Mouse (Mus musculus) lung, adult 10 weeks (tissue): ENCODE results near the gene Hils1. TPM values are rescaled to one million over a fixed set of nuclear protein-coding genes. Genes with fewer than 3 reads are reported as not detected.

Experiments
- polyA plus RNA-seq: library from polyadenylated mRNA; stranded (reverse); fragments of 350-450 nt; fragmentation: Illumina TruSeq; extraction: RNeasy Lipid Tissue Mini Kit (QIAGEN cat#74804); gene quantifications from one replicate; pipeline ENCODE4 v1.2.3, GENCODE M21; 2014; ENCODE audit warnings: low read depth, low replicate concordance; ENCODE audit not compliant: insufficient read depth

Hils1 gene
- not detected for polyA plus RNA-seq

DNA sequence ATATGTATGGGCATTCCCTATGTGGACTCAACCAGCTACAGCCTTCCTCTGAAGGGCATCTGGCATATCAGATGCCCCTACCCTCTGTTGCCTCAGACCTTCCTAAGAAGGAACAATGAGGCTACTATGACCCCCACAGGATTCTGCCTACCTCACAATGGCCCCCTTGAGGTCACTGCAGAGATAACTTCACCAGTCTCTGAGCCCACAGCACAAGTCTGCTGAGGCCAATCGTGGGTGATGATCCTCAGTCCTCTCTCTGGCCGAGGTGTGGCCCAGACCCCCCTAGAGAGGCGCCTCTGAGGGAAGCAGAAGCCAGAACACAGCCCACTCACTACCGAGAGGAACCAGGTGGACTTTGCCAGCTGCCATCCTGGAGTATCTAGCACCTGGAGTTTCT, at the start of gene Hils1:
Gene Hils1 (plus strand): TSS at position 175 of the 400 bp plus-strand sequence.

DNA sequence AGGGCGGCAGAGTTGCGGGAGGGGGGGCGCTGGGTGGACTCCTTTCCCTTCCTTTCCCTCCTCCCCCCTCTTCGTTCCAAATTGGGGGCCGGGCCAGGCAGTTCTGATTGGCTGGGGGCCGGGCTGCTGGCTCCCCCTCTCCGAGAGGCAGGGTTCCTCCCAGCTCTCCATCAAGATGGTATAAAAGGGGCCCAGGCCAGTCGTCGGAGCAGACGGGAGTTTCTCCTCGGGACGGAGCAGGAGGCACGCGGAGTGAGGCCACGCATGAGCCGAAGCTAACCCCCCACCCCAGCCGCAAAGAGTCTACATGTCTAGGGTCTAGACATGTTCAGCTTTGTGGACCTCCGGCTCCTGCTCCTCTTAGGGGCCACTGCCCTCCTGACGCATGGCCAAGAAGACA, 31.3 kb upstream of the Hils1 start, which contains the start of gene Col1a1:
Gene Col1a1 (plus strand): TSS at position 180 of the 400 bp plus-strand sequence.

DNA sequence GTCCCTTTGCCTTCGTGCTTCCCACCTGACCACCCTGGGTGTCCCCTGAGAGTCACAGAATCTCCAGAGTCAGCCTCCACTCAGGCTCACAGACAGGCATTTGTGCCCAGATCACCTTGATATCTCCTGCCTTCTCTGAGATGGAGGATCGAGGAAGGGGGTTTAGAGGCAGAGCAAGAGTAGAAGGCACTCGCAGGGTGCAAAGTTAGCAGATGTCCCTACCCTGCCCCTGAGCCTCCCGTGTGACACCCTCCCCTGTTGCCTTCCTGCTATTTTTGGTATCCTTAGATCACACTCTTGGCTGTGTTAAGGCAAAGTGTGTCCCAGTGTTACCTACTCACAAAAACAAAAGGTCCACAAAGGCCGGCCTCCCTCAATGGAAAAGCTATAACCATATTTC, 8.8 kb downstream of the Hils1 start, which contains the start of gene Sgca:
Gene Sgca (minus strand): TSS at position 129 of the 400 bp plus-strand sequence.

DNA sequence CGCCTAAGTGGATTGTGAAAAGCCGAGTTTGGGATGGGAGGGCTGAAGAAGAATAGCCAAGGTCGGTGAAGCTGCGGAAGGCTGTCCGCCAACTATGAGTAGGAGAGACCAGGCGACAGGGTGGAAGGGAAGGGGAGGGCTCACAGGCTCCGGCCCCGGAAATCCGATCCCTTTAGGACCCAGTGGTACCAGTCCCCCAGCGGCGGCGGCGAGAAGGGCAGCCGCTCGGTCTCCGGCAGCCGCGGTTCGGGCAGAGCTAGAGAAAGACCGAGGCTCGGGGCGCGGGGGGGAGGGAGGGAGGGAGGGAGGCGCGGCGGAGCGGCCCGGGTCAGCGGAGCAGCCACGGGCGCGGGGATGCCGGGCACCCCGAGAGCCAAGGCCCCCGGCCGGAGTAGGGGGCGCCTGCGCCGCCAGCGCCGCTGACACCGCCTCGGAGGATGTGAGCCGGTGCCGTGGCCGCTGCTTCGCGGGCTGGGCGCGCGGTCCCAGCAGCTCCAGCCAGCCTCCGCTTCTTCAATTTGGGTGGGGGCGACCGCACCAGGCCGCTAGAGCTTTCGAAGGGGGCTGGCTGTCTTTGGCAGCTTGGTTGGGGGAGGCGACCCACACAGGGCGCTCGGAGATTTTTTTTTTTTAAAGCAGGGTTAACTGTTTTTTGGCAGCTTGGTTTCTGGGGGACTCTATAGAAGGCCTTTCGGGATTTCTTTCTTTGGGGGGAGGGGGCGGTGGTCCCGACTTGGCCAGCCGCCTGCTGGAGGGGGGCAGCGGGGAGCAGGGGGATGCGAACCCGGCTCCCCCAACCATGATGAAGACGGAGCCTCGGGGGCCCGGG, 23.6 kb downstream of the Hils1 start, which contains the start of gene Ppp1r9b:
Gene Ppp1r9b (plus strand): TSS at position 287 of the 829 bp plus-strand sequence.

DNA sequence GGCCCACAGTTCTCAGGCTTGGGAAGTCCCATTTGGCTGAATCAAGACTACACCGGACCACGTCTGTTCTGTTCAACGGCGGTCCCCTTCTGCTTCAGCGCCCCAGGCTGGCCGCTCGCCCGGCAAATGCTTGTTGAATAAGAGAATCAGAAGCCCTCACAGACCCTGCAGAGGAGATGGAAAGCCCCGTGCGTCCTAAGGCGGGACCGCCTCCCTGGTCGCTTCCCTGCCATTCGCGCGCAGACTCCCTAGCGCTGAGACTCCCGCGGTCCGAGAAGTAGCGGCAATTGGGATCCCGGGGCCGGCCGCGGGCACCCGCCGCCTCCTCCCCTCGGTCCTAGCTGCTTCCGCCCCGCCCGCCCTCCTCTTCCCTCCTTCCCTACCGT, 42.2 kb downstream of the Hils1 start, which contains the start of gene Samd14:
Gene Samd14 (plus strand): TSS at position 251 of the 386 bp plus-strand sequence.

Other genes with a start within 250 kb of the Hils1 start
- not detected for gene Cdc34b, start 225.8 kb upstream of the Hils1 start, polyA plus RNA-seq
- not detected for gene Tmem92, start 184.9 kb upstream of the Hils1 start, polyA plus RNA-seq
- gene Col1a1, start 31.4 kb upstream of the Hils1 start, polyA plus RNA-seq: 42.1 TPM
- gene Sgca, start 8.7 kb downstream of the Hils1 start, polyA plus RNA-seq: 3.8 TPM
- 42.2 TPM for gene Ppp1r9b, start 23.4 kb downstream of the Hils1 start, polyA plus RNA-seq
- 3.7 TPM for gene Samd14, start 42.3 kb downstream of the Hils1 start, polyA plus RNA-seq
- gene Pdk2, start 73.8 kb downstream of the Hils1 start, polyA plus RNA-seq: 24.0 TPM
- gene Itga3, start 109.2 kb downstream of the Hils1 start, polyA plus RNA-seq: 43.5 TPM
- not detected for gene Dlx3, start 152.5 kb downstream of the Hils1 start, polyA plus RNA-seq
- gene Dlx4, start 178.7 kb downstream of the Hils1 start, polyA plus RNA-seq: 0.34 TPM